Mouse (Mus musculus) kidney, postnatal 10 days (tissue): ENCODE data around the gene Dlg2.

ENCODE experiments used
- DNase-seq: peaks from one replicate; pipeline ENCODE4 v3.0.0; 2021; ENCODE audit warnings: mixed read lengths

Gene Dlg2

DNA sequence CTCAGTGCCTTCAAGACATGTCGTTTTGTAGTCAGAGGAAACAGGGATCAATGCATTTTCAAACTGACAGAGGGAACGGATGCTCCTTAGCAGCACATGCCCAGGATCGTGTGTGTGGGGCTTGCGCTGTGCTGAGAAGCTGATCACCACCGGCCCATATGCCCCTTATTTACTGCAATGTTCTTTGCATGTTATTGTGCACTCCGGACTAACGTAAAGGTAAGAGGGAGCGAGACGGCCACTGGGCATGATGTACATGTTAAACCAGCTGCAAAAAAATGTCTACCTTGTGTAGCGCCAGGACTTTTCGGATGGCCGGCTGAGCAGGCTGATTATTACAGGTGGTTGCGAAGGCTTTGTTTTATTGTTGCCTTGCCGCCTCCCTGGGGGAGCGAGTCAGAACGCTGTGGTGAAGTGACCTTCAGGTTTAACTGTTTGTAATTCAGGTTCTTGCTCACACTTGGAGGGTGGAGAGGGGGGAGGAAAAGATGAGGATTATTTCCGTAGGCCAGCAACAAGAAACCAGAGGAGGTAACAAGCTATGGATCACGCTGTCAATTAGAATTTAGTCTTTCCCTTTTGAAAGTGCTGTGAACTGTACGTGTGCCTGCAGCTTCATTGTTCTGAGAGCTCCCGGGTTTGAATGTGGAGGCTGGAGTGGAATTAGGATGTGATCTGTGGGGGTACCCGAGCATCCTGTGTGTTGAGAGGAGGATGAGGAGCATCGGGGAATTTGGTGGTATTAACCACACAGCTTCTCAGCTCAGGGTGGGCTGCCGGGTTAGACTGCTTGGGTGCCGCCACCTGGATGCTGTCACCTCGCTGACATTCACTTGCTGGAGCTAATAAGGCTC lies 614.6 kb downstream of the Dlg2 start:
- DNase-seq: no peak

DNA sequence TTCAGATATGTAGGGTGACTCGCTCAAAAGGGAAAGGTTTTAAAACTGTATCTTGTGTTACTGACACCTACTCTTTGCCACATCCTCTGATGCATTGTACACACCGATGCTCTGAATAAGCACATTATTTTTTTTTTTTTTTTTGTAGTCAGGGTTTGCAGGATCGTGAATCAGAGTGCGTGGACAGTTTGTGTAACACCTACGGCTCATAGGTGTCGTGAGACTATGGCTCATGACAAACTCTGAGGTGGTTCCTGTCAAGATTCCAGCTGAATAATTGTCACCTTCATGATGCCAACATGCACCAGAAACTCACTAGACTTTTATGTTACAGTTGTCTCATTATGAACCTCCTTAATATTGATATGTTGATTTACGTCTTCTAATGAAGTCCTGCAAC lies 620.0 kb downstream of the Dlg2 start:
- no peak for DNase-seq

DNA sequence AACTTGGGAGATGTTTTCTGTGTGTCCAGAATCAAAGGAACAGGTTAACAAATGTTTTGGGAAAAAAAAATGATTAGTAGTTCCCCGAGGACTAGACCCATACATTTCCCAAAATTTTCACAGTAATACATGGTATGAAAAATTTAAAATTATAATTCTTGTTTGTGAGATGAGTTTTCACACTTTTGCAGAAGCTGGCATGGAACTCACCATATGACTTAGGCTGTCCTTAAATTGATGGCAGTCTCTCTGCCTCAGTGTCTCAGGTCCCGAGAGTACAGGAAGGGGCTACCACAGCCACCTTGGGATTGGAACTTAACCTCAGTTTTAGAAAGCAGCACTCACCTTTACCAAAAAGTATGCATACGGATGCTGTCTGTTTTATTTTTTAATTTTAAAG lies 622.0 kb downstream of the Dlg2 start:
- DNase-seq: no peak

DNA sequence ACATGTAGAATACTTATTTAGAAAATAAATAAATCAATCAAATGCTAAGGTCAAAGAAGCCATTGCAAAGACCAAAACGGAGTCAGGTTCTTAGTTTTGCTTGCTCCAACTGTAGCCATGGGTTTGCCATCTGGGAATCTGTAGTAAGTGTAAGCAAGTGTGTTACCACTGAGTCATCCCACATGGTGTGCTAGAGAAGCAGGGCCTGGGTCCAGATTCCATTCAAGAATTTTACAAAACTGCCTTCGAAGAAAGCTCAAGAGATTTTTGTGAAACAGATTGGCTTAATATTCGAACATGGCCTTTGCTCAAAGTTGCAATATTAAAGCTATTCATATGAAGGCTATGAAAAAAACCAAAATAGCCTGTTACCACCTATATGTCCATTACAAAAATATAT lies 633.1 kb downstream of the Dlg2 start:
- DNase-seq: no peak

DNA sequence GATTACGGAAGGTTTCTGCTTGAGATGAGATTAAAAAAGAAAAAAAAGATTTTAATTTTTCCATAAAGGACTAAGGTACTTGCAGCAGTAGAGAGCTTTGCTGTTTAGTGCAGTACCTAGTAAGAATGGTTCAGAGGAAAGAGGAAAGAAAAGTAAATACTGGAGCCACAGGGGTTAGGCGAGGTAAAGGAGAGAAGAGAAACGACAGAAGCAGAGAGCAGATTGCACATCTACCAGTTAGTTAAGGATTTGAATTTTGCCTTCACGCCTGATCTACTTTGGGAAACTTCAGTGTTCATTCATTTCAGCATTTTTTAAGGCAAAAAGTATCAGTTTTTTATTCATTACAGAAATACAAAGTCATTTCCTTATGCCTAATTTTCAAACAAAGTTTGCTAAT lies 655.7 kb downstream of the Dlg2 start:
- DNase-seq: no peak

DNA sequence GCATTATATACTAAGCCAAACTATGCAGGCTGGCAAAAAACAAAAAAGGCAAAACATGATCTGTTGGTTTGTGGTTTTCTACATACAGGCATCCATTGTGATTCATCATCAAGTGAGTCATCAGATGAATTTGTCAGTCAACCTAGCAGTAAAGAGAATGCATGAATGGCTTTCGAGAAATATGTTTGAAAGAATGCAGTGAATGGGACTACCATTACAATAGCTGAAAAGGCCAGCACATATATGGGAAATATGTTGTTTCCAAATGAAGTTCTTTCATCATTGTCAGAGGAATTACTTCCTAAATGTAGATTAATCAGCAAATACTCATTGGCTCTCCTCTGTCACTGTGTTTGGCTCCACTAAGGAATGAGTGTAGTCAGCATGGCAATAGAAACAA lies 677.6 kb downstream of the Dlg2 start:
- DNase-seq: no peak

DNA sequence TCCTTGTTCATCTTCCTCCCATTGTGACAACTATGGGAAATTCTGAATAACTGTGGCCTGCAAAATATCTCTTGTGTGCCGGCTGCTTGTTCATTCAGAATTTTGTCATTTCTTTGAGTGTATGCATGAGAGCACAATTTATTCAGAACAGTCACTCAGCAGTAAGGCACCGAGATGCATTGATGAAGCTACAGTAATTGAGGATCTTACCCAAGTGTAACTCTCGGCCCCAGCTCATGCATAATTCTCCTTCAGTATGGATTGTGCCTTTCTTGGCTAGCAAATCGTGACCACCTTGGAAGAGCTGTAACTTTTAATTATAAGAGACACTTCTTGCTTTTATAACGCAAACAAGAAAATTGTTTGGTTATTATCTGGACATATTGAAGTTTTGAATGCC lies 682.7 kb downstream of the Dlg2 start:
- no peak for DNase-seq

DNA sequence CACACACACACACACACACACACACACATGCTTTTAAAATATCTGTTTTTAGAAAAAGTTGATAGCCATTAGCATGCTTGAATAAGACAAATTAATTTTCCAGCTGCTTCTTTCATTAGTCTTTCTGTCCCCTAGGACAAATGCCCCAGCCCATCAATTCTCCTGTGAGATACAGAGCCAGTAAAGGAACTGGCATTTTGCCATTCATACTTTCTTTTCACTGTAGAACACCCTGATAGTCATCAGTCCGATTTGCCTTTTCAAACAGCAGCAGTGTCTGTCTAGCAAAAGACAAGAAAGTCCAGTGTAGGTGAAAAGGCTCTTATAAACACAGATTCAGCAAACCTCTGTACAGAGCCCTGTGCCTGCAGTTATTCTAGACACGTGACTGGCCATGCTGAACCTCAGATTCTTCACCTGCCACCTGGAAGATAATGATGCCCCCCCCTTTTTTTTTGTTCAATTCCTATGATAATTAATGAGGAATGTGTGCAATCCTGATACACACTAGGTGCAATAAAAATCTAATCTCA lies 685.2 kb downstream of the Dlg2 start:
- no peak for DNase-seq

DNA sequence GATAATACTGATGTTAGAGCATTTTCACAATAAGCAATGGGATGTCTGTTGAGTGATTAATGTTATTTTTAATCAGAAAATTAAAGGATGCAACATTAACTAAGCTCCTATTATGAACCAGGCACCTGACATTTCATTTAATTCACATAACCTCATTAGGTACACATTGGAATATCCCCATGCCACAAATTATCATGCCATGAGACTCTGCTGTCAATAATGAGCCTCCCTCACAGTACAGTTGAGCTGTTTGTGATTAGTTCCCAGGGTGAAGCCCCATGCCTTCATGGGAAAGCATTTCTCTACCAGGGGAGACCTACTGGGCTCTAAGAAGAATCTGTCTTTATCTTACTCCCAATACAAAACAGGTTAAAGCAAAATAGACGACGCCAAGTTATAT lies 697.1 kb downstream of the Dlg2 start:
- DNase-seq: no peak

DNA sequence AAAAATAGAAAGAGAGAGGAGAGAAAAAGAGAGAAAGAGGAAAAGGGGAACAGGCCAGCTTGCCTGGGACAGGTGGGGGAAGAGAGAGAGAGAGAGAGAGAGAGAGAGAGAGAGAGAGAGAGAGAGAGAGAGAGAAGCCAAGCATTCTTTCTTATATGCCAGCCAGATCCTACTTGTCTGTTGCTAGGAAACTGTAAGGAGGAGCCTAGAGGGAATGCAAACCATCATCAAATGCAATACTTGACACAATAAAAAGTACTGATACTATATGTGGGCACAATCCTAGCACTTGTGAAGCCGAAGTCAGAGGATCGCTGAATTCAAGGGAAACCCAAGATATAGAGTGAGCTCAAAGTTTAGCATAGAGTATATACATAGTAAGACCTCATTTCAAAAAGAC lies 711.7 kb downstream of the Dlg2 start:
- no peak for DNase-seq

DNA sequence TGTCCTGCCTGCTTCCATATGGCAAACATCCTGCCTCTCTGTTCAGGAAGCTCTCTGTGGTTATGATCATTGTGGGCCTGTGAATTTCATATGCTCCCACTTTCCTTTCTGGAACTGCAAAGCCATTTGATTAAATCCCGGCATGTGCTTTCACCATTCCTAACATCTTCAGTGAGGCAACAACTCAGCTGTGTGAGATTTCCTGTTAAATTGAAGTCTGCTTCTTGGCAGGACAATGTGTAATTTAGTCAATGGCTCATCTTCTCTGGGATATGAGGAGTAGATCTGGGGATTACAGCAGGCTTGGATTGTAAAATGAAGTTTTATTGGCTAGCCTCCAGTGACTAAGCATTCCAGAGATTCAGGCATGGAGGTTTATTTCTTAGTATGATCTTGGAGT lies 722.9 kb downstream of the Dlg2 start:
- no peak for DNase-seq

DNA sequence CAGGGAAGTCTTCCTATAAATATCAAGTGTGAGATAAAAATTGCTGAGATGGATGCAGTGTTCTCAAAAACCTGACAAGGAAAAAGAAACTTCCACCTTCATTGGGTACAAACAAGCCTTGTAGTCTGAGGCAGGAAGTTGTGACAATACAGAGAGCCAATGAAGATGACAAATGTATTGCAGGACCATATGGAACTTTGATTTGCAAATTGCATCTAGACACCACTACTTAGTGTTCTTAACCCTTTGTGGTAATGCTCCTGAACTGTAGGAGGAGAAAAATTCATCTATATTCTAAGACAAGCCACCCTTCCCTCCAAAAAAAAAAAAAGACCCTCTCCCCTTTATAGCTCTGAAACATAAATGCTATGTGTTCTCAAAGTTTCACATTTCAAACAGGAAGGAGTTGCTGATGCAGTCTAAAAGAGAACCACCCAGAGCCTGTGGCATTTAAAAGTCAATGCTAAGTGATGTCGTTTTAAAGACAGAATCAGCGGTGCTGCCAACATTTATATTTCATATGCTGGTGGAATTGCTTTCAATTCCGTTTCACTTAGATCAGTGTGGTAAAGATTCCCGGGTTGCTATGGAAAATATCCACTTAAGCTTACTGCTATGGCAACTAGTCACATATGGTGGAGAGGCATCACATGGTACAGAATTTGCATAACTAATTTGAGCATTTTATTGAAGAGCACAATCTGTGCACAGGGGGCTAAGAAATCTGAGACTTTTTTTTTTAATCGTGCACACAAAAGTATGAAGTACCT lies 731.8 kb downstream of the Dlg2 start:
- DNase-seq: no peak

DNA sequence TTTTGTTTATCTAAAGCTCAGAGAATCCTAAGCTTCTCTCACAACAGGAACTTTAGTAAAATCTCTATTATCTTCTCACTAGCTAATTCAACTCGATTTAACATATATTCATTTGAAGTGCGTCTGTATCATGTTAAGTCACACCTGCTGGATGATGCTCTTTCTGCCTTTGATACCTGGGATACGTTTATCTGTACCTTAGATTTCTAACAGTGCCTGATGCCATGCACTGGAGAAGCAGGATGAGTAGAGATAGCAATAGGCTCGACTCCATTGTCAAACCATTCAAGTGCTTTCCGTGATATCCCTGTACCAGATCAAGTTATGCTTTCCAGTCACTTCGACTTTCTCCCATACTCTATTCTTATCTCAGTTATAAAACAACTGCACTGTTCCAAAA lies 732.5 kb downstream of the Dlg2 start:
- no peak for DNase-seq

DNA sequence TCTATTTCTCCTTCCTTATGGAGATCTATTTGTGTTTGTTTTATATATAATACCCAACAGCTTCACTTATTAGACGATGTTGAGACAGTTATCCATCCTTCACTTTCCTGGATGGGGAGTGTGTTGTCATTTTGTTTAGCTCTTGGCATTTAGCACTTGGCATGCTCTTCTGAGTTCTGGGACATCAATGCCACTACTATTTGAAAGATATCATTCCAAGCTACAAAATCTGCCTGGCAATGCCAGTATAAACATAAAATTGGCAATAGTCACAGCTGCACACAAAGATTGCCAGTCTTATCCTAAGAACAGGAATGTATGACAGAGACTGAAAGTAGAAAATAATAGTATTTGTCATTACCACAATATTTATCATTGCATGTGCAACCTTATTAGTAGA lies 735.8 kb downstream of the Dlg2 start:
- DNase-seq: no peak

DNA sequence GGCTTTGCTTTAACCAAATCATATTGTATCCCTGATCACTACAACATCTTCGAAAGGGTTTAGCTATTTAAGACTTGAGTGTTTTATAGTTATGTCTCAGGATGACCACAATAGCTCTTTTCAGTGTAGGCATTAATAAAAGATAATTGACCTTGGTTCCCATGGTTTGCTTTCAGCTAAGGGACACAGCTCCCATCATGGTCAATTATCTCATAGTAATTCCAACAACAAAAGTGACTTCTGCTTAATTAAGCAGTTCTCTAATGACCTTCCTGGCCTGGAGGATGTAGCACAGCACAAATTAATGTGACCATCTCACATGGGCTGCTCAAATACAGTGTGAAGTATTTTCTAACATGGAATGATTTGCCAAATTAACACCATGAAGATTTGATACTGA lies 738.4 kb downstream of the Dlg2 start:
- DNase-seq: no peak

DNA sequence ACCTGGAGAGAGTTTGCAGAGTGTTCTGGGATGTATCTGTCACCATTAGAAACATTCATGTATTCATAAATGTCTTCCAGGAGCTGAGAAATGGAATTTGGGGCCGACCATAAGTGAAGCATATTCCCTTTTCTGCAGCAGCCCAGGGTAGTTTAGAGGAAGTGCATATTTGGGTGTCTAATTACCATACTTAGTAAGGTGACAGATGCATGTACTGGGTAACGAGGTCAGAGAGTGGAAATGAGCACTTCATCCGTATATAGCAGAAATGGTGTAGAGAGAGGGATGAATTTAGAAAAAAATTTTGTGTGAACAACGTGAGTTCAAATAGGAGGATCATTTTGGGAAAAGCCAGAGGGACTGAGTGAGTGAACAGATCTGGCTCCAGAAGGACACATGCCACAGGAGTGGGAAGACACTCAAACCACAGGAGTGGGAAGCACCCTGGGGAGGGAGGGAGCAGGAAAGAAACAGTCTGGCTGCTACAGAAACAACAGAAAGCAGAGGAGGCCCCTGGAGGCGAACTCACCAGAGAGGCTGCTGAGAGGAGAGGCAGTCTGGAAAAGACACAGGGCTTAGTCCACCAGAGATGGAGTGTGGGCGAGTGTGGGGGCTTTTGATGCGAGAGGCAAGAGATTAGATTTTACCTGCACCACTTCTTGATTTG lies 742.0 kb downstream of the Dlg2 start:
- DNase-seq: no peak

DNA sequence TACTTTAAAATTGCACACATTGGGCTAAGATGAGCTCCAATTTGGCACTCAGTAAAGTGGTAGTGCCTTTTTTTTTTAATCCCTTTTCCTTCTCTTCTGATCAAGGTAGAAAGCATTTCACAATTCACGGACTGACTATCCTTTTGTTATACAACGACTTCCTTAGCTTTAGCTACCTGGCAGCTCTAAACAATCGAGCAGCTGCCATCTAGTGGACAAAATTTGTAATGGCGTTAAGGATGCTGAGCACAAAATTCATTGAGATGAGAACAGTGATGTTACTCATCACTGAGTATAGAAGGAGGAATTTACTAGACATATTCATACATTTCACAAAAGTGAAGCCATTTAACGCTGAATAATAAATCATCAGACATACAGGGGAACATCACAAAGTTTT lies 750.0 kb downstream of the Dlg2 start:
- peak; percentile 58 for DNase-seq

DNA sequence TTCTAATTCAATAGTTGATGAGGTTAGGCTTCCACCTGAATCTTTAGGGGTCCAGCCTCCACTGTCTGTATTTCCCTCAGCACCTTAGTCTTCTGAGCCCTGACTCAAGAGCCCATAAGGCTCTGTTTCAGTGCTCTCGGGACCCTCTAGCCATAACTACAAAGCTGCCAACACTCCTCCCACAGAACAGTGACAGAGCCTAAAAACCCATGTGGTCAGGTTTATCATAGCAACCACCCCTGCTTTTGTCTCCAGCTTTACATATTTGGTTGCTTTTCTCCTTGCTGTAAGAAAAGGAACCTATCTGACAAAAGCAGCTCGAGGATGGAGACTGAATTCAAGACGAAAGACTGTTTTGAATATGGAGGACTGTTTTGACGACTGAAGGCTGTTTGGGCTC lies 765.2 kb downstream of the Dlg2 start:
- DNase-seq: no peak

DNA sequence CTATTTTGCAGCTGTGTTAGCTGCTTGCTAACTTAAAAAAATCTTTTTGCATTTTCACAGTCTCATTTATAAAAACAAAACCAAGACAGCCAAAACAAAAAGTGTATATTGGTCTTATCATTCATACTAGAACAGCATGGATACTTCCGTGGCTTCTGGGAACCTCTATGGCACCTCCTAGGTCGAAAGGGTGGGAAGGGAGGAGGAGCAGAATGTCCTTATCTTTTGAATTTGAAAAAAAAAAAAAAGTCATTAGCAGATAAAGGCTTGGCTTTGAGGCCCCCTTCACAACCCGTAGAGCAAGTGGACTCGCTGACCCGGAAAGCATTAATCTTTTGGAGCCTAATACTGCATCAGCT lies 785.2 kb downstream of the Dlg2 start:
- no peak for DNase-seq

DNA sequence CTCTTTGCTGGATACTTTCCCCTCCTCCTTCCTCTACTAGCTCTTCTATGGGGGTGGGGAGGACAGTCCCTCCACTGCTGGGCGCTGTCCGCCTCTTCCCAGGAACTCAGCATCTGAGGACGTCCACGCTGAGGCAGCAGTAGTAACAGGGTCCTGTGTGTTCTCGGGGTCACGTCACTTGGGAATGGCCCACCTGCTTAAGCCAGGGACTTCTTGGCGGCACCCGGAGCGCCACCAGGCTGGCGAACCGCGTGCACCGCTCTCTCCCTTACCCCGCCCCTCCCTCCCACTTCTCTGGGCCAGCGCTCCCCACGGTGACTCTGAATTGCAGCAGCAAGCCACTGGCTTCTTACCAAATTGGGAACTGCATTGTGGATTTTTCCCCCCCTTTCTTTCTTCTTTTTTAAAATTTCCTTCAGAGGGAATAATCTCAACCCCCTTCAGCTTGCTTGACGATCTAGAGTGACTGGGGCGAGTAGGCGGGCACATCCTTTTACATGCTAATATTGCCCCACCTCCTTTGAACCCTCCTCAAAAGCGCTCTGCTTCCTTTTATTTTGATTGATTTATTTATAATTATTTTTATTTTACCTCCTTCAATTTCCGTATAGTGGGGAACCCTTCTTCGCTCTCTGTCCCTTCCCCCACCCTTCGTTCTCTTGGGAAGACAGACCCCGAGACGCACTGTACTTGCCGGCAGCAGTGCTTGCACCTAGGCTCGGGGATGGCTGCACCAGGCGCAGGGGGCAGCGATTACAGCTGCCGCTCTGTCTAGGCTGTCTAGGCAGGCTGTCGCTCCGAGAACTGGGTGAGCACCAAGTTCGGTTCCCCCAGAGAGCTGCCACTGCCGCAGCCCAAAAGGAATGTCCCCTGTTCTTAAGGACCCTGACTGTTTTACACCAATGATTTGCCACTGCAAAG lies 785.8 kb downstream of the Dlg2 start:
- peak; percentile 16 for DNase-seq

DNA sequence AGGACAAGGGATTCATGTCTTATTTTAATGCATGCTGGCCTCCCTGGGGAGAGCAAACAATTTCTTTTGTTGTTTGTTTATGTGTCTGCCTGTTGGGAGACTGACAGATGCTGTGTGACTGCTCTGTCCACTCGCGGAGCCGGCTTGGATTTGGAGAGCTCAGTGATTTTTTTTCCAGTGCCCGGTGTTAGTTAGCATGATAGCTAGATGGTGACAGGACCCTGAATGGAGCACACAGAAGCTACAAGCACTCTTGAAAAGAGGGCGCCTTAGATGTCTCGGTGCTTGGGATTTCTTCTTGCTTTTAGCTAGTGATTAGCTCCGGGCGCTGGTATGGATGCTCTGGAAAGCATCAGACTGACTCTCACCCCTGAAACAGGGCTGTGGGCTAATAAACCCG lies 786.5 kb downstream of the Dlg2 start:
- no peak for DNase-seq

DNA sequence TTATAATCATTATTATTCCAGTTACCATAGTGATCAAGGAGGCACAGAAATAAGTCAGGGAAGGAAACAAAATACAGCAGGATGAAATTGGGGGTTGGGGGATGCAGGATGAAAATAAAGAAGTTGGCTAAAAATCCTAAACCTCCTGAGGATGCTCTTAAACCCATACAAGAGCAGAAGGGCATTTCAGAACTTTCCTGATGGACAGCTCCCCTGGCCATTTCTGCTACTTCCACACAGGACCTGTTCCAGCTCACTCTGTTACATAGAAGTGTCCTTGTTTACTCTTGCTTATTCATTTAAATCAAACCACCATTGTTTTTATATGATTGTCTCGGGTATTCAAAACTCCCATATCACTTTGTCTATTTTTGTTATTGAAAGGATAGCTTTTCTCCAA lies 791.3 kb downstream of the Dlg2 start:
- DNase-seq: peak; percentile 80

DNA sequence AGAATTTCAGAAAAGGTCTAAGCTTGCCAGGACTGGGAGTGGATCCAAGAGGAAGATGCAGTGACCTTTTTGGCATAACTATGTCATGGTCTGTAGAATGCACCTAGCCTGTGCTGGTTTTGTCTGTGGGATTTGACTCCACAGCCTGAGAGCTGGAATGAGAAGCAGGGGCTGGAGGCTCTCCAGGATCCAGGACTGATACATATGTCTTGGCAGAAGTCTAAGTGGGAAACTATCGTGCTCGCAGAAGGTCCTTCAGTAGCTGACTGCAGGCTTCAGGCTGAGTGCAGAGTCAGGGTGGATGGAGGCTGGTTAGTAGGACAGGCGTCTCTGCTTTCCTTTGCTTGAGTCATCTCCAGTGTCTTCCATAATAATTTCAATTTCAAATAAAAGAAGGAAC lies 807.7 kb downstream of the Dlg2 start:
- no peak for DNase-seq
